Mouse (Mus musculus) left cerebral cortex, adult 8-10 months (tissue): ENCODE results near the gene D230025D16Rik. TPM values are rescaled to one million over a fixed set of nuclear protein-coding genes. Genes with fewer than 3 reads are reported as not detected.

ENCODE experiments used
- DNase-seq, 2 experiments: peaks; one replicate each; pipeline ENCODE4 v3.0.0; 2022; ENCODE audit warnings: low spot score in 2 of 2
- total RNA-seq, 4 experiments: library from RNA; stranded (reverse); gene quantifications; 2 replicates each; pipeline ENCODE4 v1.2.4; 2022

The D230025D16Rik gene
- total RNA-seq, 4 experiments from 2014 or later: 34.1 to 41.5 (median 38.7) TPM

DNA sequence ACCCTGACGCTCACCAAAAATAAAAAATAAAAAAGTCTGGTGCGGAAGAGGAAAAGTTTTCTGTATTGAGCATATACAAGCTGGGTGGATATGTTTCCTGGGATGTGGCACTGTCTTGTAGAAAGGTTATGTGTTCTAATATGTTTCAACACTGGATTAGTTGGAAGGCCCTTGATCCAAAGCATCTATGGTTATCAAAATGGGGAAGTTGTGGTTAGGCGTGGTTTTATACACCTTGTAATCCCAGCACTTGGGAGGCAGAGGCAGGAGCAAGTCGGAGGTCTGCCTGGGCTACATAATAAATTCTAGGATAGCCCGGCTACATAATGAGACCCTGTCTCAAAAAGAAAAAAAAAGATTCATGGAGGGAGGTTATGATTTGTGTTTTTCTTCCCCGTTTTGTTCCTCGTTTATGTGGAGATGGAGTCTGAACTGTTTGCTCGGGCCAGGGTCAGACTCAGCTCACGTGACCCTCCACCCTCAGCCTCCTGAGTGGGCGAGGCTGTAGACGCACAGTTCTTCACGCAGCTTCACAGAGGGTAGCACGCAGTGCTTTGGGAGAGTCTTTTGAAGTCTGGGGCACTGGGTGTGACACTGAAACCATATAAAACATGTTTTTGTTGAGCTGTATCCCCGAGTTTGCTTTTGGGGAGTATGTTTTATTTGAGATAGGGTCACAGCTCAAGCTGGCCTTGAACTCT, 12.6 kb downstream of the D230025D16Rik start:
- no peak for DNase-seq

- no peak for DNase-seq
Measured at GRCm38 (mm10) chr8:105241016-105241415, 16.1 kb downstream of the D230025D16Rik start.

- no peak for DNase-seq
Measured at GRCm38 (mm10) chr8:105251954-105252353, 27.0 kb downstream of the D230025D16Rik start.

DNA sequence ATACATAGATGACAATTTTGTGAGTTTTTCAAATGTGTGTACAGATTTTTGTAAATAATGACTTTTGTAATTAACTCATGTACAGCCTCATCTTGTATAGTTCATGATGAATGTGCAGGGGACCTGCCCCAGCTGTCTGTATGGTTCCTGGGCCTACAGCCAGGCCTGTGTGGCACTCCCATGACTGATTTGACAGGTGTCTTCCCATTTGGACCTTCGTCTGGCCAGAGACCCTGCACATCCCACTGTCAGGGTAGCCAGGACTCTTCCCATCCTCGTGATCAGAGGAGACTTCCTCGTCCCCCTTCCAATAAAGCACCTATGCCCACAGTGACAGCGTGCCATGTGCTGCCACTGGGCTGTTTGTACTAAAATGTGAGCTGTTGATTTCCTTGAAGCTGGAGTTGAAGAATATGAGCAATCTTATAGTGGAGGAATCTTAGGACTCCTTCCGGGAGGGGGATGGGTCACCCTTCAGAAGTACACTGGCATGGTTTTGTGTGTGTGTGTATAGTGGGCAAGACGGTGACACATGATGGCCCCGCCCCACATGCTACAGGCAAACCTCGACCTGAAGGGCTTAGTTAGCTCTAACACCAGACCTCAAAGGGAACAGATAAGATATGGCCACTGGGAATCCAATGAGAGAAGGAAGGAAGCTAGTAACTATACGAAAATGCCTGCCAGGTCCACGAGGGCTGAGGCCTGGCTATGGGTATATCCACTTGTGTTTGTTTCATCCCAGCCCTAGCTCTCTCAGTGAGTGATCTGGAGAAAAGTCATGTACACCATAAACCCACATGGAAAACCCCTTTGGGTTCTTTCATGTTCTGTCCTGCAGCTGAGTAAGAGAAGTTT, 28.0 kb downstream of the D230025D16Rik start:
- no peak for DNase-seq

DNA sequence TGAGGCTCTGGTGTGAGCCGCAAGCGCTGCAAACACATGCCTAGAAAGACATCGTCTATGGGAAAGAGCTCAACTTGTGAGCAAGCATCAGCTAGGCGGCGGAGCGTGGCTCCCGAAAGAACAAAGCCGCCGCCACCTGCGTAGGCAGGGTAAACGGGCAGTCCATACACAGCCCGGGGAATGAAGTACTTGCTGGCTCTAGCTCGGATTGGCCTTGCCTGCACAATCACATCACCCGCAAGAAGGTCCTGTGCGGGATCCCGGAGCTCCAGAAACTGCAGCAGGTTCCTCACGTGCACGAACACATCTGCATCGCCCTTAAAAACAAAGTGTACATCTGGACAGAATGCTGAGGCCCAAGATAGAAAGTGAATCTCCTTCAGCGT, 28.8 kb downstream of the D230025D16Rik start:
- no peak for DNase-seq

DNA sequence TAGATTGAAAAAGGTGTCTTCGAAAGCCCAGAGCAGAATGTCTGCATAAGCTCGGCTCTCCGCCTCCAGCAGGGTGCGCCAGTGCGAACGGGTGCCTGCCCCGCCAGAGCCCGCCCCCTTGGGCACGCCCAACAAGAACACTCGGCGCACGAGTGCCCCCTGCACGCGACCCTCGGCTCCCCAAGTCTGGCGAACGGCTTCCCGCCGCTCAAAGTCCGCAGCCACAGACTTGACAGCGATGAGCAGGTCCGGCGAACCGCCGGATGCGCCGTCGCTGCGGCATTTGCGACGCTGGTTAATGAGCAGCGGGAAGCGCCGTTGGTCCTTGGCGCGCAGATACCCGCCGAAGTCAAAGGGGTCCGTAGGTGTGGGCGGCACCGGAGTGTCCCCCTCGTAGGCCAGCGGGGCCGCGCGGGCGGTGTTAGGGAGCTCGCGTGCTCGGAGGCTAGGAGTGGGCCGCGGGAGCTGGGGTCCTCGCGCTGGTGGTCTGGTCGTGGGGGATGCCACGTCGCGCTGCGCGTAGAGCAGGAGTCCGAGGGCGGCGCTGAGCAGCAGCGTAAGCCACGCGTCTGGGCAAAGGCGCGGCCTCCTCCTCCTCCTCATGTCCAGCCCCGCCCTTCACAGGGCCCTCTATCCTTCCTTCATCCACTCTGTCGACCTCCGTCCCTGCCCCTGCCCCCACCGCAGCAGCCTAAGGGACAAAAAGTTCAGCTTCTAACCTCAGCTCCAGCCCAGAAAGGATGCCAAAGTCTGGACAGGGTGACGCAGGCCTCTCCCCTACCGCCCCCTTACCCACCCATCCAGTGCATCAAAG, 29.4 kb downstream of the D230025D16Rik start:
- DNase-seq: peak; percentile 74 to 82

GRCm38 (mm10) chr8:105254966-105255350, 30.0 kb downstream of the D230025D16Rik start, which contains the start of gene B3gnt9:
TSS of gene B3gnt9 (minus strand) at chr8:105255153.
- no peak for DNase-seq

- no peak for DNase-seq
Measured at GRCm38 (mm10) chr8:105257318-105258114, 32.6 kb downstream of the D230025D16Rik start.

GRCm38 (mm10) chr8:105258911-105259720, 34.2 kb downstream of the D230025D16Rik start:
- DNase-seq: no peak

- DNase-seq: no peak
Measured at GRCm38 (mm10) chr8:105259721-105260320, 34.9 kb downstream of the D230025D16Rik start.

DNA sequence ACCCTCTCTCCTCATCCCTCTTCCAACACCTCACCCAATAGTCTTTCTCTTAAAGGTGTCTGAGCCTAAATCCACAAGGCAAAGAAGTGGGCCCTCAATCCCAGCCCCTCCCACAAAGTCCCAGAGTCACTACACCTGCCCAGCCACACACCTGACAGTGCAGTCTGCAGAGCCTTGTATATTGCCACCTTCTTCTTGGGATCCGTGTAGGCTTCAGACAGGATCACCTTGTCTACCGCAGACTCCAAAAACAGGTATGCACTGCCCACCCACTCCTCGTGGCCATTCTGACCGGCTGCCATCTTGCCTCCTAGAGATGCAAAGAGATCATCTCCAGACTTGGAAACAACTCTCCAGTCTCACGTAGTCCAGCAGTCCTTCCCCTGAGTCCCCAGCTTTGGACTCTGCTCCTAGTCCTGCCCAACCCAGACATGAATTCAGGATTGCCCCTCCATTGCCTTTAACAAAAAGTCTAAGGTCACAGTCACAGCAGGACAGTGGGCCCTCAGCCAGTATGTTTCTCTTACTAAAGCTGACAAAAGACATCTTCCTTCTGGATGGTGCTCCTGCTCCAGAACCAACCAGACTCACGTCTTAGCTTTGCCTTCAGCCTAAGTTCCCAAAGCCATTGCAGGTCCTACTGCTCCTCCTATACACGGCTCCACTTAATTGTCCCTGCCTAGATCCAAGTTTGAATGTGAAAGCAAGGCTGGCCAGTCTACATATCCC, 35.6 kb downstream of the D230025D16Rik start:
- DNase-seq: no peak

DNA sequence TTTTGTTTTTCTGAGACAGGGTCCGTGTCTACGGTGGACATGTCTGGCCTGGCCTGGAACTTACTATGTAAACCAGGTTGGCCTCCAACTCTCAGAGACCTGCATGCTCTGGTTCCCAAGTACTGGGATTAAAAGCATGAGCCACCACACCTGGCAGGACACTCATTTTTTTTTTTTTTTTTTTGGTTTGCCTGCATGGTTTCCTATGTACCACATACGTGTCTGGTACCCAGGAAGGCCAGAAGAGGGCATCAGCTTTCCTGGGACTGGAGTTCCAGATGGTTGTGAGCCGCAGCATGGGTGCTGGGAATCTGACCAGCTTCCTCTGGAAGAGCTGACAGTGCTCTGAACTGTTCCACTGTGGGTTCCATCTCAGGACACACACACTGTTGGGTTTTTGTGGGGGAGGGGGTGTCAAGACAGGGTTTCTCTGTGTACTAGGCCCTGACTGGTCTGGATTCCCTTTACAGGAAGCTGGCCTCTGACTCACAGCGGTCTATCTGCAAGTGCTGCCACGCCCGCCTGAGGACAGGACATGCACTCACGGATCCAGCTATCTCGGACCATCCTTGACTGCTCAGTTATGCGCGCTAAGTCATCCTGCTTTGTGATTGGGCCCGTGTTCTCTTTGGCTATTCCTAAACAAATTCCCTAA, 36.5 kb downstream of the D230025D16Rik start:
- DNase-seq: no peak

- DNase-seq: no peak
Measured at GRCm38 (mm10) chr8:105263244-105263912, 38.4 kb downstream of the D230025D16Rik start.

GRCm38 (mm10) chr8:105264024-105264982, 39.4 kb downstream of the D230025D16Rik start, which contains the start of the genes Tradd and Fbxl8:
TSS of gene Tradd (minus strand) at chr8:105264609.
TSS of gene Fbxl8 (plus strand) at chr8:105264648.
- DNase-seq: no peak

GRCm38 (mm10) chr8:105265128-105265527, 40.2 kb downstream of the D230025D16Rik start:
- DNase-seq: no peak

DNA sequence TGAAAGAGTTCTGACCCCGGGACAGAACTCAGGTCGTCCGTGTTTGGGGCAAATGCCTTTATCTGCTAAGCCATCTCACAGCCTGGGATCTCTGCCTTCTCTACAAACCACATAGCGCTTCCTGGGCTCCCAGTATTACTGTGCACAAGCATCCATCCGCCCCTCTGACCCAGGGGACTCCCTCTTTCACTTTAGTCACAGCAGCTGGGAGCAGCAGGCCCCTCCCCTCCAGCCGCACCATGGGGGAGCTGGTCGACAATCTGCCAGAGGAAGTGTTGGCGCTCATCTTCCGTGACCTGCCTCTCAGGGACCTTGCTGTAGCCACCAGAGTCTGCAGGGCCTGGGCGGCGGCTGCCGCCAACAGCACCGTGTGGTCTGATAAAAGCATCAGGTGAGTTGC, 41.8 kb downstream of the D230025D16Rik start:
- DNase-seq: no peak
